Mouse (Mus musculus) lung, postnatal 0 days (tissue): ENCODE measurements at regions not wholly inside any gene's neighbourhood (a gene's known extent, or its start where the extent isn't known, plus 50 kb on each side); places are given as distances from the start of the nearest gene placed in this dataset.

Experiments used
- ATAC-seq: fragments of 200-750 bp; cut with Nextera tagmentation; 2 replicates; pipeline ENCODE4 v1.8.0; 2017; ENCODE audit warnings: moderate library complexity
- DNase-seq: peaks from one replicate; pipeline ENCODE4 v3.0.0-alpha.2; 2016; ENCODE audit warnings: low spot score
- H3K27ac ChIP-seq: fragments of 300-500 bp; sonication (generic); 2 replicates; pipeline ENCODE4 v1.5.1; 2014; ENCODE audit warnings: antibody characterized with exemption, mild to moderate bottlenecking, low read length, mixed read lengths
- H3K27me3 ChIP-seq: fragments of 300-500 bp; sonication (generic); replicated peaks from 2 replicates; pipeline ENCODE4 v1.6.1; 2014; ENCODE audit warnings: low read length, mixed read lengths; ENCODE audit not compliant: insufficient read depth
- H3K36me3 ChIP-seq: fragments of 300-500 bp; sonication (generic); 2 replicates; pipeline ENCODE4 v1.6.1; 2014; ENCODE audit warnings: low read length, mixed read lengths; ENCODE audit not compliant: insufficient read depth
- H3K4me1 ChIP-seq: fragments of 300-500 bp; sonication (generic); 2 replicates; pipeline ENCODE4 v1.6.1; 2014; ENCODE audit warnings: antibody characterized with exemption, low read depth, low read length, mixed read lengths; ENCODE audit not compliant: insufficient read depth
- H3K4me2 ChIP-seq: fragments of 300-500 bp; sonication (generic); replicated peaks from 2 replicates; pipeline ENCODE4 v1.6.1; 2014; ENCODE audit warnings: low read depth, mild to moderate bottlenecking, low read length, moderate library complexity, mixed read lengths
- H3K4me3 ChIP-seq: fragments of 300-500 bp; sonication (generic); 2 replicates; pipeline ENCODE4 v1.5.1; 2014; ENCODE audit warnings: low read depth, low read length
- H3K9ac ChIP-seq: fragments of 300-500 bp; sonication (generic); replicated peaks from 2 replicates; pipeline ENCODE4 v1.6.1; 2014; ENCODE audit warnings: low read depth, mild to moderate bottlenecking
- H3K9me3 ChIP-seq: fragments of 300-500 bp; sonication (generic); 2 replicates; pipeline ENCODE4 v1.6.1; 2016; ENCODE audit warnings: low read length, mixed read lengths
- CTCF ChIP-seq: IDR thresholded peaks from 2 replicates; pipeline ENCODE4 v1.5.1; 2016; ENCODE audit warnings: antibody characterized with exemption, mild to moderate bottlenecking
- EP300 ChIP-seq: IDR thresholded peaks from 2 replicates; pipeline ENCODE4 v1.6.1; 2016; ENCODE audit warnings: antibody characterized with exemption, mild to moderate bottlenecking, control low read depth
- WGBS: fragments of 180-500 bp; shearing (Covaris S2); extraction: QIAGEN DNeasy Blood & Tissue Kit; methylation state at CpG from one replicate; pipeline ENCODE4 v1.1.7; 2014; 5-methylcytosine and 5-hydroxymethylcytosine counted together

DNA sequence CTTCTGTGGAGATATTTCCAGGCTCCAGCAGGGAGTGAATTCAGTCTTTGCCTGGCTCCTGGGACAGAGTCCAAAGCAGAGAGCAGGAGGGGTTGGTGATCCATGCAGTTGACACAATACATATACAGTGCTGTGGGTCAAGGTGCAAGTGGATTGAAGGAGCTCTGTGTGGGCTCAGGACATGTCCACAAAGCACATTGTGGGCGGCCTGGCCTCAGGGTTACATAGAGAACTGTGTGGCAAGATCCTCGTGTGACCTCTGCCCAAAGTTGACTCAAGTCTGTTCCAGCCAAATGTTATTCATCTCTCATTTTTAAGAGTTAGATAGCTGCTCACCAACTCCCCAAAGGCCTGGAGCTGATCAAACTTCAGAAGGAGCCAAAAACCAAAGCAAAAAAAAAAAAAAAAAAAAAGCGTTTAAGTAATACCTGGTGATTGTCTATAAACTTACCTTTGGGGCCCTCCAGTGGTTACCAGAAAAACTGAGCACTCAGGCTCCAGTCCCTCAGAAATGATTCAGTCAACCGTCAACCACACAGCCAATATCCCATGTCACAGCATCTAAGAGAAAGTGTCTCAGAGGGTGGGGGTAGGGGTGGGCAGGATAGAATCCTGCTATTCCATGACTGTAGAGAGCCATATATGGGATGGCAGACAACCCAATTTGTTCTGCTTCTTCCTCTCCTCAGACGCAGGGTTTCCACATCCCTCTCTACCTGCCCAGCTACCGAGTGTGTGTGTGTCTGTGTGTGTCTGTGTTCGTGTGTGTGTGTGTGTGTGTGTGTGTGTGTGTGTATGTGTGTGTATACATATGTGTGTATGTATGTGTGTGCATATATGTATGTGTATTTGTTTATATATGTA is 91.9 kb upstream of the Far2 start:
- no peak overlapping the region for H3K27ac ChIP-seq
- no peaks in the 10 kb centered on the region for H3K9me3 ChIP-seq
- no peak overlapping the region for H3K9ac ChIP-seq
- TF ChIP-seq EP300 (no peak), CTCF (peak; percentile 31)
- no peaks in the 10 kb centered on the region for H3K27me3 ChIP-seq
- H3K4me1 ChIP-seq: no peaks in the 10 kb centered on the region
- no peak for DNase-seq
- WGBS: 57% methylated on average over 7 of the region's 7 CpGs
- no peak for ATAC-seq
- no peak overlapping the region for H3K4me2 ChIP-seq
- H3K4me3 ChIP-seq: no peak overlapping the region
- H3K36me3 ChIP-seq: no peaks in the 10 kb centered on the region

DNA sequence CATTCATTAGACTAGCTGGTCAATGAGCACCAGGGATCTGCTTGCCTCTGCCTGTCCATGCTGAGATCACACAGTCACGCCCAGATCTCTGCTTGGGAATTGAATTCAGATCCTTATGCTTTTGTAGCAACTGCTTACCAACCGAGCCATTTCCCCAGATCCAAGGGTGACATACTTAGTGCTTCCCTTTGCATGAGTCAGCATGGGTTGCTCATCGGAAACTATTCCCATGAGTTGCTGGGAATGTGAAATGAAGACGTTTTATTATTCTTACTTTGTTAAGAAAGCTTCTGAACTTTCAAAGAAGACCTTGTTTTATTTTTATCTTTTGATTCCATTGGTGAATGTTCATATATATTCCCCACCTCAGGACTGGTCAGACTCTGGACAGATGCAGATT is 82.3 kb upstream of the Far2 start:
- Histone ChIP-seq H3K36me3 (no peaks in the 10 kb centered on the region), H3K9ac (no peak overlapping the region), H3K9me3 (no peaks in the 10 kb centered on the region), H3K27me3 (no peaks in the 10 kb centered on the region), H3K4me2 (no peak overlapping the region), H3K27ac (no peak overlapping the region), H3K4me1 (no peaks in the 10 kb centered on the region), H3K4me3 (no peak overlapping the region)
- no peak for DNase-seq
- ATAC-seq: no peak
- no peak for TF ChIP-seq EP300
- TF ChIP-seq CTCF: no peak
- 84% methylated on average over 4 of the region's 4 CpGs for WGBS

DNA sequence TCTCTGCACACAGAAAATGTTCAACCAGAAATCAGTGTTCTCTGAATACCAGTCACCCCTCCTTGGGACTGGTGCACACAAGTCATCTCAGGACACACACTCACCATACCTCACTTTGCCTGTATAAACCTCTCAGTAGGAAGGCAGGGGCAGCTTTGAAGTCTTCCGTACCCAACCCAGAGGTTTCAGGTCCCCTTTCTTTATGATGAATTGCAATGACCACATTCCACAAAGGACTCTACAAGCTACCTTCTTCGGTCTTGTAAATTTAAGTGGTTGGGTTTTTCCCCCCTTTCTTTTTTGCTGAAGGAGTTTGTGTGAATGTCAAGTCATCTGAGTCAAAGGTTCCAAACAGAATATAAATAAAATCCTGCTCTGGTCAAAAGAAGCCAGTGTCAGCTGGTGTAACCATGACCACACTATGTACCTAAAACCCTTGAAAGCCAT is 76.9 kb upstream of the Far2 start:
- Histone ChIP-seq H3K4me1 (no peaks in the 10 kb centered on the region), H3K36me3 (no peaks in the 10 kb centered on the region), H3K27me3 (no peaks in the 10 kb centered on the region), H3K4me2 (no peak overlapping the region), H3K27ac (no peak overlapping the region), H3K4me3 (no peak overlapping the region), H3K9me3 (no peaks in the 10 kb centered on the region), H3K9ac (no peak overlapping the region)
- WGBS: 75% methylated on average over 2 of the region's 2 CpGs
- no peak for ATAC-seq
- DNase-seq: no peak
- TF ChIP-seq EP300: no peak

DNA sequence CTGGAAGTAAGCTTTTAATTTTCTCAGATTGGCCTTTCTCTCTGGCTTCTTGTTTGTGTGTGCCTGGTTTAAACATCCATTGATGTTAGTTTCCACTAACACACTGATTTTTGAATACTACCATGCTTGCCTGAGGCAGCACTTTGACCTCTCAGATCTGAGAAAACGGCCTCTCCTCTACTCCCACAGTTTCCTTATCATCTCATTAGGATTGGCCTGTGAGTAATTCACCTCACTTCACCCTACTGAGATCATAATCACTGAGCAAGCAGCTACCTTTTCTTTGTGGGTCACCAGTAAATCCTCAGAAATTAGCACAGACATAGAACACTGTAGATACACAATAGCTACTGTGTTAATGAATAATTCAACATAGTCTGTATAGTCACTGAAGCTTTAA is 74.5 kb upstream of the Far2 start:
- 33% methylated on average over 1 of the region's 1 CpGs for WGBS
- Histone ChIP-seq H3K9me3 (no peaks in the 10 kb centered on the region), H3K4me3 (no peak overlapping the region), H3K27ac (no peak overlapping the region), H3K27me3 (no peaks in the 10 kb centered on the region), H3K4me1 (no peaks in the 10 kb centered on the region), H3K36me3 (no peaks in the 10 kb centered on the region), H3K4me2 (no peak overlapping the region), H3K9ac (no peak overlapping the region)
- ATAC-seq (no peak), DNase-seq (no peak)
- TF ChIP-seq EP300 (no peak), CTCF (no peak)

DNA sequence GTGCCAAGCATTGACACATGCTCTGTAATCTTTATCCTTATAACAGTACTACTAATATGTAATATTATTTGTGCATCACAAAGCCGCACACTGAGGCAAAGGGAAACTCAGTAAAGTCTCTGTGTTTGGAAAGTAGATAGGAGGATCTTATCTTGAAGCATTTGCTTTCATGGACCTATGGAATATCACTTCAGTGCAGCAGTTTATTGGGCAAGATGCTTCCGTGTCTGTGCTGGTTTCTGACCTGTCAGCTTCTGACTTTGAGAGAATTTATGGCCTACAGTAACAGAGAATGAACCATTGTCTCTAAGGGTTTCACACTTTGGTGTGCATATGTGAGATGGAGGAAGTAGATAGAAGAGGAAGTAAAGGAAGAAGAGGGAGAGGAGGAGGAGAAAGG is 74.0 kb upstream of the Far2 start:
- Histone ChIP-seq H3K4me2 (no peak overlapping the region), H3K36me3 (no peaks in the 10 kb centered on the region), H3K9me3 (no peaks in the 10 kb centered on the region), H3K4me3 (no peak overlapping the region), H3K27me3 (no peaks in the 10 kb centered on the region), H3K9ac (no peak overlapping the region), H3K27ac (no peak overlapping the region), H3K4me1 (no peaks in the 10 kb centered on the region)
- ATAC-seq (no peak), DNase-seq (no peak)
- WGBS: 73% methylated on average over 2 of the region's 2 CpGs
- no peak for TF ChIP-seq EP300
- no peak for TF ChIP-seq CTCF

DNA sequence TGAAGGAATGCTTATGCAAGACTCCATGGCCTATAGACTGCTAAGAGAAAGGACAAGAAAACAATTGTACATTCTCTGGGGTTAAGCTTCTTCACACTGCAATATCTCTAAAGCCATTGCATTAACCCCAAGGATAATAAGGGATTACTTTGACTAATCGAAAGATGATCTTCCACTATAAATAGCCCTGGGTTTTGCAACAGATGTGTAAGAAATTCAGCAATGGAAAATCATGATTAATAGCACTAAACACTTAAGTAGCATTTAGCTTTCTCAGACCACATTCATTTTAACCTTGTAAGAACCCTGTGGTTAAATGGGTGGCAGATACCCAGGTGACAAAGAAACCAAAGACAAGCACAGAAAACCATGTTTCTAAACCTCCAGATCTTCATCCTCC is 71.1 kb upstream of the Far2 start:
- Histone ChIP-seq H3K27me3 (no peaks in the 10 kb centered on the region), H3K4me2 (no peak overlapping the region), H3K27ac (no peak overlapping the region), H3K9ac (no peak overlapping the region), H3K36me3 (no peaks in the 10 kb centered on the region), H3K9me3 (no peaks in the 10 kb centered on the region), H3K4me3 (no peak overlapping the region), H3K4me1 (no peaks in the 10 kb centered on the region)
- WGBS: 74% methylated on average over 1 of the region's 1 CpGs
- DNase-seq (no peak), ATAC-seq (no peak)
- TF ChIP-seq CTCF: no peak
- no peak for TF ChIP-seq EP300
